Mouse (Mus musculus) kidney, adult 2 months (tissue): Measurements from ENCODE around the gene Snrpf.

Experiments
- CTCF ChIP-seq: fragments of 200-500 bp; conservative IDR thresholded peaks from 2 replicates; pipeline ENCODE4 v1.5.1; 2011; ENCODE audit warnings: low read depth, mild to moderate bottlenecking, control low read depth, low read length, moderate library complexity, mixed read lengths; ENCODE audit not compliant: insufficient read depth, insufficient read length
- POLR2A ChIP-seq: fragments of 200-500 bp; IDR thresholded peaks from one replicate; pipeline ENCODE4 v1.6.1; 2011; ENCODE audit warnings: low read depth, low read length, control low read depth

DNA sequence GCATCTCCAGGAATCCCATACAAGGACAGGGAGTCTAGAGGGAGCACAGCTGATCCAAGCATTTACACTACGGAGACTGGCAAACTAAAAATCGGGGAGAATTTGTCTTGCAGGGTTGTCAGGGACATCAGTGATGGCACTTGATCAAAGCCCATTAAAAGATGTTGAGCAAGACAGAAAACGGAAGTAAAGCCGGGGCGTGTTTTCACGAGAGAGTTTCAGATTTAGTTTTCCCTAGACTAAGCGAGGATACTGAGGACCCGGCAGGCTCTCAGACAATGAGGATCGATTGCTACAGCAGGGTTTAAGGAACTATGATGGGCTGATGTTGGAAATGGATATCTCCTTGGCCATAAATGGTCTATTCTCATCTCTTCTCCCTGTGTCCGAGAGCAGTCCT is 22.4 kb downstream of the Snrpf start:
- TF ChIP-seq CTCF = no peak
- TF ChIP-seq POLR2A = no peak
